Mouse (Mus musculus) kidney, embryonic 14.5 days (tissue): Measurements from ENCODE around the gene Pecr. TPM values are rescaled to one million over a fixed set of nuclear protein-coding genes. Genes with fewer than 3 reads are reported as not detected.

Source experiments
- ATAC-seq: fragments of 200-750 bp; cut with Nextera tagmentation; 2 replicates; pipeline ENCODE4 v1.8.0; 2017; ENCODE audit warnings: moderate number of reproducible peaks, mild to moderate bottlenecking, moderate TSS enrichment, moderate library complexity; ENCODE audit not compliant: low FRiP score, low TSS enrichment
- H3K27ac ChIP-seq: fragments of 300-500 bp; sonication (generic); 2 replicates; pipeline ENCODE4 v1.5.1; 2014; ENCODE audit warnings: low read depth, mild to moderate bottlenecking, low read length, moderate library complexity, mixed read lengths
- H3K27me3 ChIP-seq: fragments of 300-500 bp; sonication (generic); 2 replicates; pipeline ENCODE4 v1.6.1; 2014; ENCODE audit warnings: mild to moderate bottlenecking, low read length; ENCODE audit not compliant: control insufficient read depth, insufficient read depth
- H3K36me3 ChIP-seq: fragments of 300-500 bp; sonication (generic); 2 replicates; pipeline ENCODE4 v1.6.1; 2014; ENCODE audit warnings: low read length, mixed read lengths; ENCODE audit not compliant: control insufficient read depth, insufficient read depth
- H3K4me1 ChIP-seq: fragments of 300-500 bp; sonication (generic); 2 replicates; pipeline ENCODE4 v1.6.1; 2014; ENCODE audit warnings: low read length, mixed read lengths; ENCODE audit not compliant: control insufficient read depth, insufficient read depth
- H3K4me2 ChIP-seq: fragments of 300-500 bp; sonication (generic); replicated peaks from 2 replicates; pipeline ENCODE4 v1.6.1; 2014; ENCODE audit warnings: low read depth, mild to moderate bottlenecking, low read length
- H3K4me3 ChIP-seq: fragments of 300-500 bp; sonication (generic); 2 replicates; pipeline ENCODE4 v1.5.1; 2014; ENCODE audit warnings: mild to moderate bottlenecking, low read length
- H3K9ac ChIP-seq: fragments of 300-500 bp; sonication (generic); 2 replicates; pipeline ENCODE4 v1.6.1; 2014; ENCODE audit warnings: low read depth, mild to moderate bottlenecking, low read length, moderate library complexity
- H3K9me3 ChIP-seq: fragments of 300-500 bp; sonication (generic); 2 replicates; pipeline ENCODE4 v1.6.1; 2016; ENCODE audit warnings: low read length; ENCODE audit not compliant: control insufficient read depth
- WGBS: fragments of 180-500 bp; shearing (Covaris S2); extraction: QIAGEN DNeasy Blood & Tissue Kit; methylation state at CpG from one replicate; pipeline ENCODE4 v1.1.7; 2014; 5-methylcytosine and 5-hydroxymethylcytosine counted together
- polyA plus RNA-seq: library from polyadenylated mRNA; unstranded; fragments of >200 nt; fragmentation: Nextera tagmentation; extraction: Ambion mirVana; gene quantifications from 2 replicates; pipeline ENCODE4 v1.2.1, GENCODE M21; 2014

Pecr gene
- polyA plus RNA-seq, 1 experiment from 2014 or later: 46.0 TPM

- ATAC-seq: no peak
- Histone ChIP-seq H3K36me3 (peaks cover 45% of the 10 kb centered on the region), H3K4me3 (no peak overlapping the region), H3K4me1 (no peaks in the 10 kb centered on the region), H3K9ac (no peak overlapping the region), H3K27me3 (no peaks in the 10 kb centered on the region), H3K9me3 (no peaks in the 10 kb centered on the region), H3K4me2 (no peak overlapping the region), H3K27ac (no peak overlapping the region)
- WGBS: 88% methylated on average over 9 of the region's 9 CpGs
These were observed 28.7 kb upstream of the Pecr start for GRCm38 (mm10) chr1:72312701-72313398.

GRCm38 (mm10) chr1:72309744-72310424 is 25.8 kb upstream of the Pecr start:
- ATAC-seq: no peak
- Histone ChIP-seq H3K9ac (no peak overlapping the region), H3K27me3 (no peaks in the 10 kb centered on the region), H3K4me3 (no peak overlapping the region), H3K4me1 (no peaks in the 10 kb centered on the region), H3K36me3 (peaks cover 24% of the 10 kb centered on the region), H3K9me3 (no peaks in the 10 kb centered on the region), H3K27ac (peak overlapping the region; percentile 34; the same call in 1 of the 2 replicates), H3K4me2 (no peak overlapping the region)
- 45% methylated on average over 6 of the region's 6 CpGs for WGBS

- Histone ChIP-seq H3K9ac (no peak overlapping the region; the same call in 1 of the 2 replicates), H3K4me3 (no peak overlapping the region), H3K9me3 (no peaks in the 10 kb centered on the region), H3K27ac (no peak overlapping the region), H3K36me3 (peaks cover 22% of the 10 kb centered on the region), H3K4me2 (no peak overlapping the region; the same call in 1 of the 2 replicates), H3K27me3 (no peaks in the 10 kb centered on the region), H3K4me1 (no peaks in the 10 kb centered on the region)
- no peak for ATAC-seq
- 37% methylated on average over 4 of the region's 4 CpGs for WGBS
These were observed 24.8 kb upstream of the Pecr start for GRCm38 (mm10) chr1:72308919-72309318.

- H3K9me3 ChIP-seq: no peaks in the 10 kb centered on the region
- peak within 1 kb of the TSS; percentile 78 for H3K9ac ChIP-seq
- peak within 1 kb of the TSS; percentile 54 for H3K4me2 ChIP-seq
- ATAC-seq: peak; percentile 98
- no peaks in the 10 kb centered on the region for H3K4me1 ChIP-seq
- H3K36me3 ChIP-seq: peaks cover 12% of the 10 kb centered on the region; the same call in 1 of the 2 replicates
- peak within 1 kb of the TSS; percentile 61 for H3K4me3 ChIP-seq
- WGBS: under 1% methylated on average over 21 of the region's 21 CpGs
- no peaks in the 10 kb centered on the region for H3K27me3 ChIP-seq
- peak within 1 kb of the TSS; percentile 77 for H3K27ac ChIP-seq
These were observed 23.2 kb upstream of the Pecr start, which contains the start of gene Xrcc5 for GRCm38 (mm10) chr1:72307317-72307798. TSS of gene Xrcc5 (plus strand) at chr1:72307421.

GRCm38 (mm10) chr1:72306679-72307181 is 22.6 kb upstream of the Pecr start:
- Histone ChIP-seq H3K36me3 (peaks cover 7% of the 10 kb centered on the region; the same call in 1 of the 2 replicates), H3K4me2 (peak overlapping the region; percentile 54), H3K4me1 (no peaks in the 10 kb centered on the region), H3K9me3 (no peaks in the 10 kb centered on the region), H3K27ac (peak overlapping the region; percentile 77), H3K4me3 (peak overlapping the region; percentile 61), H3K9ac (peak overlapping the region; percentile 78; the same call in 1 of the 2 replicates), H3K27me3 (no peaks in the 10 kb centered on the region)
- peak; percentile 84 for ATAC-seq
- 4% methylated on average over 11 of the region's 11 CpGs for WGBS

- no peak overlapping the region for H3K4me3 ChIP-seq
- H3K27me3 ChIP-seq: no peaks in the 10 kb centered on the region
- no peak overlapping the region for H3K9ac ChIP-seq
- 69% methylated on average over 3 of the region's 3 CpGs for WGBS
- no peak for ATAC-seq
- H3K36me3 ChIP-seq: peaks cover 2% of the 10 kb centered on the region; the same call in 1 of the 2 replicates
- no peaks in the 10 kb centered on the region for H3K9me3 ChIP-seq
- H3K4me2 ChIP-seq: peak overlapping the region; percentile 54; the same call in 1 of the 2 replicates
- no peak overlapping the region for H3K27ac ChIP-seq
- no peaks in the 10 kb centered on the region for H3K4me1 ChIP-seq
These were observed 22.1 kb upstream of the Pecr start for GRCm38 (mm10) chr1:72306241-72306640.

GRCm38 (mm10) chr1:72301845-72302244 is 17.7 kb upstream of the Pecr start:
- H3K4me3 ChIP-seq: no peak overlapping the region
- 93% methylated on average over 1 of the region's 1 CpGs for WGBS
- H3K27me3 ChIP-seq: no peaks in the 10 kb centered on the region
- no peaks in the 10 kb centered on the region for H3K36me3 ChIP-seq
- H3K4me1 ChIP-seq: no peaks in the 10 kb centered on the region
- no peak overlapping the region for H3K27ac ChIP-seq
- H3K9me3 ChIP-seq: no peaks in the 10 kb centered on the region
- H3K9ac ChIP-seq: no peak overlapping the region
- ATAC-seq: no peak
- no peak overlapping the region for H3K4me2 ChIP-seq

GRCm38 (mm10) chr1:72295746-72296145 is 11.6 kb upstream of the Pecr start:
- whole genome bisulfite sequencing: 71% methylated on average over 8 of the region's 8 CpGs
- Histone ChIP-seq H3K9me3 (no peaks in the 10 kb centered on the region), H3K27me3 (no peaks in the 10 kb centered on the region), H3K27ac (no peak overlapping the region), H3K4me1 (no peaks in the 10 kb centered on the region), H3K4me2 (no peak overlapping the region), H3K9ac (no peak overlapping the region), H3K4me3 (no peak overlapping the region), H3K36me3 (no peaks in the 10 kb centered on the region)
- ATAC-seq: no peak
